Mouse (Mus musculus) hindbrain, embryonic 16.5 days (tissue): ENCODE measurements around the gene Col1a1. TPM values are rescaled to one million over a fixed set of nuclear protein-coding genes. Genes with fewer than 3 reads are reported as not detected.
A peak's percentile ranks its signal among the peaks of the same experiment; 100 is the strongest.

ENCODE experiments used
- ATAC-seq: fragments of 200-750 bp; cut with Nextera tagmentation; 2 replicates; pipeline ENCODE4 v1.8.0; 2017; ENCODE audit warnings: moderate TSS enrichment, moderate library complexity
- H3K27ac ChIP-seq: fragments of 300-500 bp; sonication (generic); 2 replicates; pipeline ENCODE4 v1.5.1; 2014; ENCODE audit warnings: low read depth, mild to moderate bottlenecking, control low read depth, low read length, moderate library complexity
- H3K27me3 ChIP-seq: fragments of 300-500 bp; sonication (generic); replicated peaks from 2 replicates; pipeline ENCODE4 v1.6.1; 2014; ENCODE audit warnings: low read length; ENCODE audit not compliant: control insufficient read depth, insufficient read depth
- H3K36me3 ChIP-seq: fragments of 300-500 bp; sonication (generic); 2 replicates; pipeline ENCODE4 v1.6.1; 2014; ENCODE audit warnings: mild to moderate bottlenecking, low read length, moderate library complexity, mixed read lengths; ENCODE audit not compliant: control insufficient read depth, insufficient read depth
- H3K4me1 ChIP-seq: fragments of 300-500 bp; sonication (generic); 2 replicates; pipeline ENCODE4 v1.6.1; 2014; ENCODE audit warnings: low read depth, low read length; ENCODE audit not compliant: control insufficient read depth, insufficient read depth
- H3K4me2 ChIP-seq: fragments of 300-500 bp; sonication (generic); 2 replicates; pipeline ENCODE4 v1.6.1; 2014; ENCODE audit warnings: mild to moderate bottlenecking, low read length, control low read depth, moderate library complexity
- H3K4me3 ChIP-seq: fragments of 300-500 bp; sonication (generic); 2 replicates; pipeline ENCODE4 v1.5.1; 2014; ENCODE audit warnings: mild to moderate bottlenecking, low read length, control low read depth, moderate library complexity
- H3K9ac ChIP-seq: fragments of 300-500 bp; sonication (generic); 2 replicates; pipeline ENCODE4 v1.6.1; 2014; ENCODE audit warnings: low read depth, mild to moderate bottlenecking, control low read depth, low read length, moderate library complexity
- H3K9me3 ChIP-seq: fragments of 300-500 bp; sonication (generic); 2 replicates; pipeline ENCODE4 v1.6.1; 2014; ENCODE audit warnings: mild to moderate bottlenecking, low read length, moderate library complexity; ENCODE audit not compliant: control insufficient read depth
- WGBS: fragments of 180-500 bp; shearing (Covaris S2); extraction: QIAGEN DNeasy Blood & Tissue Kit; methylation state at CpG from one replicate; pipeline ENCODE4 v1.1.7; 2014; 5-methylcytosine and 5-hydroxymethylcytosine counted together
- polyA plus RNA-seq: library from polyadenylated mRNA; unstranded; fragments of >200 nt; fragmentation: Nextera tagmentation; extraction: Ambion mirVana; gene quantifications from 2 replicates; pipeline ENCODE4 v1.2.1, GENCODE M21; 2015

Gene Col1a1
- polyA plus RNA-seq, 1 experiment from 2014 or later: 105 TPM

- Histone ChIP-seq H3K36me3 (no peaks in the 10 kb centered on the region), H3K4me3 (no peak overlapping the region), H3K4me2 (no peak overlapping the region), H3K27ac (no peak overlapping the region), H3K4me1 (peaks cover 4% of the 10 kb centered on the region), H3K27me3 (no peaks in the 10 kb centered on the region), H3K9ac (no peak overlapping the region), H3K9me3 (no peaks in the 10 kb centered on the region)
- WGBS: 36% methylated on average over 4 of the region's 4 CpGs
- no peak for ATAC-seq
These were observed 19.5 kb upstream of the Col1a1 start for GRCm38 (mm10) chr11:94916477-94916876.

- 79% methylated on average over 6 of the region's 6 CpGs for WGBS
These were observed 18.3 kb upstream of the Col1a1 start for GRCm38 (mm10) chr11:94917717-94918116.

GRCm38 (mm10) chr11:94920996-94921401 lies 15.0 kb upstream of the Col1a1 start:
- no peak overlapping the region for H3K4me2 ChIP-seq
- ATAC-seq: no peak
- H3K27me3 ChIP-seq: no peaks in the 10 kb centered on the region
- WGBS: 60% methylated on average over 6 of the region's 6 CpGs
- no peaks in the 10 kb centered on the region for H3K9me3 ChIP-seq
- no peak overlapping the region for H3K27ac ChIP-seq
- H3K36me3 ChIP-seq: no peaks in the 10 kb centered on the region
- no peak overlapping the region for H3K4me3 ChIP-seq
- H3K9ac ChIP-seq: no peak overlapping the region
- peaks cover 4% of the 10 kb centered on the region; the same call in 1 of the 2 replicates for H3K4me1 ChIP-seq

More at GRCm38 (mm10) chr11:94917717-94918116, 18.3 kb upstream of the Col1a1 start:
- peaks cover 4% of the 10 kb centered on the region for H3K4me1 ChIP-seq
- H3K9me3 ChIP-seq: no peaks in the 10 kb centered on the region
- no peaks in the 10 kb centered on the region for H3K27me3 ChIP-seq
- ATAC-seq: no peak
- no peak overlapping the region for H3K9ac ChIP-seq
- no peak overlapping the region for H3K4me2 ChIP-seq
- no peak overlapping the region for H3K27ac ChIP-seq
- H3K36me3 ChIP-seq: no peaks in the 10 kb centered on the region
- H3K4me3 ChIP-seq: no peak overlapping the region

- Histone ChIP-seq H3K36me3 (no peaks in the 10 kb centered on the region), H3K9me3 (no peaks in the 10 kb centered on the region), H3K9ac (no peak overlapping the region), H3K27ac (no peak overlapping the region), H3K4me2 (no peak overlapping the region), H3K27me3 (0 out of 2 replicates have a peak, but pooled peaks cover 2% of the 10 kb centered on the region), H3K4me3 (no peak overlapping the region), H3K4me1 (peaks cover 6% of the 10 kb centered on the region; the same call in 1 of the 2 replicates)
- 96% methylated on average over 4 of the region's 4 CpGs for WGBS
- no peak for ATAC-seq
These were observed 11.0 kb upstream of the Col1a1 start for GRCm38 (mm10) chr11:94924977-94925376.

GRCm38 (mm10) chr11:94926431-94926830 lies 9.6 kb upstream of the Col1a1 start:
- H3K4me2 ChIP-seq: no peak overlapping the region
- H3K9me3 ChIP-seq: no peaks in the 10 kb centered on the region
- 0 out of 2 replicates have a peak, but pooled peaks cover 2% of the 10 kb centered on the region for H3K27me3 ChIP-seq
- H3K4me3 ChIP-seq: no peak overlapping the region
- WGBS: 71% methylated on average over 11 of the region's 11 CpGs
- ATAC-seq: no peak
- peaks cover 6% of the 10 kb centered on the region; the same call in 1 of the 2 replicates for H3K4me1 ChIP-seq
- H3K9ac ChIP-seq: no peak overlapping the region
- no peak overlapping the region for H3K27ac ChIP-seq
- H3K36me3 ChIP-seq: no peaks in the 10 kb centered on the region

- peaks cover 6% of the 10 kb centered on the region; the same call in 1 of the 2 replicates for H3K4me1 ChIP-seq
- no peak overlapping the region for H3K27ac ChIP-seq
- no peak overlapping the region for H3K4me2 ChIP-seq
- no peak for ATAC-seq
- peak overlapping the region; percentile 17; the same call in 1 of the 2 replicates for H3K9ac ChIP-seq
- no peaks in the 10 kb centered on the region for H3K36me3 ChIP-seq
- WGBS: 21% methylated on average over 5 of the region's 5 CpGs
- H3K9me3 ChIP-seq: no peaks in the 10 kb centered on the region
- H3K4me3 ChIP-seq: no peak overlapping the region
- H3K27me3 ChIP-seq: peaks cover 7% of the 10 kb centered on the region; the same call in 1 of the 2 replicates
These were observed 8.2 kb upstream of the Col1a1 start for GRCm38 (mm10) chr11:94927771-94928291.

- H3K4me3 ChIP-seq: no peak overlapping the region
- no peak overlapping the region for H3K27ac ChIP-seq
- H3K4me2 ChIP-seq: peak overlapping the region; percentile 8; the same call in 1 of the 2 replicates
- 10% methylated on average over 13 of the region's 13 CpGs for WGBS
- ATAC-seq: peak; percentile 68
- H3K36me3 ChIP-seq: no peaks in the 10 kb centered on the region
- peaks cover 15% of the 10 kb centered on the region for H3K27me3 ChIP-seq
- peak overlapping the region; percentile 29; the same call in 1 of the 2 replicates for H3K9ac ChIP-seq
- no peaks in the 10 kb centered on the region for H3K9me3 ChIP-seq
- peaks cover 6% of the 10 kb centered on the region; the same call in 1 of the 2 replicates for H3K4me1 ChIP-seq
These were observed 7.2 kb upstream of the Col1a1 start for GRCm38 (mm10) chr11:94928820-94929219.

GRCm38 (mm10) chr11:94929599-94929998 lies 6.4 kb upstream of the Col1a1 start:
- Histone ChIP-seq H3K27me3 (peaks cover 16% of the 10 kb centered on the region), H3K9ac (no peak overlapping the region), H3K4me3 (no peak overlapping the region), H3K4me1 (peaks cover 6% of the 10 kb centered on the region; the same call in 1 of the 2 replicates), H3K27ac (no peak overlapping the region), H3K4me2 (no peak overlapping the region), H3K9me3 (no peaks in the 10 kb centered on the region), H3K36me3 (no peaks in the 10 kb centered on the region)
- 56% methylated on average over 9 of the region's 9 CpGs for WGBS
- no peak for ATAC-seq

- ATAC-seq: no peak
- H3K27ac ChIP-seq: no peak overlapping the region
- no peaks in the 10 kb centered on the region for H3K36me3 ChIP-seq
- no peak overlapping the region for H3K4me3 ChIP-seq
- H3K9me3 ChIP-seq: no peaks in the 10 kb centered on the region
- no peak overlapping the region for H3K4me2 ChIP-seq
- peaks cover 6% of the 10 kb centered on the region; the same call in 1 of the 2 replicates for H3K4me1 ChIP-seq
- 70% methylated on average over 4 of the region's 4 CpGs for WGBS
- no peak overlapping the region for H3K9ac ChIP-seq
- peaks cover 16% of the 10 kb centered on the region for H3K27me3 ChIP-seq
These were observed 5.9 kb upstream of the Col1a1 start for GRCm38 (mm10) chr11:94930151-94930550.
